Comparison of ENCODE assay signal across 9 mouse cellular contexts in genomic region chr9:45370616-45371336, GRCm38 (mm10). TPM values are rescaled to one million over a fixed set of nuclear protein-coding genes. Genes with fewer than 3 reads are reported as not detected.
DNase-seq lines count a peak whose midpoint lies in the region; ATAC-seq and TF ChIP-seq lines count a peak whose summit lies in the region.
"Had no signal": no experiment of that assay in that cellular context is flagged by ENCODE, and none has a peak within 500 bp of the region (broad histone marks: within the 10 kb centered on the region; RNA-seq: fewer than 3 reads in every experiment).

No protein-coding gene starts in this region.

- 0 out of 2 replicates have a peak, but pooled peaks have one; percentile 27 for ATAC-seq in embryonic facial prominence, embryonic 14.5 days (ENCODE audit: low read depth)
- ATAC-seq in hindbrain, embryonic 16.5 days, result peak; percentile 25
- ATAC-seq in midbrain, postnatal 0 days (ENCODE audit: low FRiP score), result peak; percentile 21; the same call in 1 of the 2 replicates

- WGBS in embryonic facial prominence, embryonic 14.5 days, result 2% methylated on average over 25 of the region's 25 CpGs
- under 1% methylated on average over 25 of the region's 25 CpGs for WGBS in hindbrain, embryonic 16.5 days
- 2% methylated on average over 25 of the region's 25 CpGs for WGBS in midbrain, postnatal 0 days

- peak overlapping the region; percentile 67 for H3K4me3 ChIP-seq in layer of hippocampus, adult 2 months
- peak overlapping the region; percentile 66 for H3K4me3 ChIP-seq in embryonic facial prominence, embryonic 14.5 days (ENCODE audit: low read depth, low read length)
- H3K4me3 ChIP-seq in hindbrain, embryonic 16.5 days (ENCODE audit: low read length), result peak overlapping the region; percentile 78
- peak overlapping the region; percentile 76 for H3K4me3 ChIP-seq in midbrain, postnatal 0 days (ENCODE audit: low read depth, low read length)

- peak overlapping the region; percentile 74 for H3K9ac ChIP-seq in embryonic facial prominence, embryonic 14.5 days (ENCODE audit: low read depth, low read length)
- peak overlapping the region; percentile 85 for H3K9ac ChIP-seq in hindbrain, embryonic 16.5 days (ENCODE audit: low read depth, low read length)
- peak overlapping the region; percentile 86 for H3K9ac ChIP-seq in midbrain, postnatal 0 days (replicated peaks; ENCODE audit: low read length, poor library complexity, severe bottlenecking)

- H3K9me3 ChIP-seq in embryonic facial prominence, embryonic 14.5 days (ENCODE audit: control insufficient read depth, low read length), result no peaks in the 10 kb centered on the region
- H3K9me3 ChIP-seq in hindbrain, embryonic 16.5 days (ENCODE audit: control insufficient read depth, low read length), result no peaks in the 10 kb centered on the region
- H3K9me3 ChIP-seq in midbrain, postnatal 0 days (ENCODE audit: low read length), result no peaks in the 10 kb centered on the region

- peak overlapping the region; percentile 90 for H3K4me2 ChIP-seq in embryonic facial prominence, embryonic 14.5 days (ENCODE audit: low read depth, low read length)
- H3K4me2 ChIP-seq in hindbrain, embryonic 16.5 days (ENCODE audit: low read length), result peak overlapping the region; percentile 84
- peak overlapping the region; percentile 58 for H3K4me2 ChIP-seq in midbrain, postnatal 0 days (ENCODE audit: low read depth, low read length, poor library complexity, severe bottlenecking)

- no peak for TF ChIP-seq CTCF in layer of hippocampus, adult 2 months (conservative IDR thresholded peaks at IDR 0.05)
- TF ChIP-seq CTCF in midbrain, postnatal 0 days (IDR thresholded peaks at IDR 0.05), result no peak

- DNase-seq in layer of hippocampus, adult 2 months (ENCODE audit: low spot score in 2 of 2), result no peak
- no peak for DNase-seq in layer of hippocampus, postnatal 25 days (ENCODE audit: extremely low spot score in 1 of 2, low spot score in 1 of 2)
- DNase-seq in embryonic facial prominence, embryonic 14.5 days (ENCODE audit: low spot score), result no peak
- peak; percentile 26 for DNase-seq in midbrain, postnatal 0 days (ENCODE audit: low spot score)
- DNase-seq in urinary bladder, postnatal 4 days (ENCODE audit: low spot score in 2 of 2), result no peak
- no peak for DNase-seq in left cerebral cortex, adult 11 months (ENCODE audit: low spot score)
- no peak for DNase-seq in urinary bladder, adult 2 months (ENCODE audit: low spot score)

- H3K27ac ChIP-seq in layer of hippocampus, adult 2 months, result peak overlapping the region; percentile 67
- H3K27ac ChIP-seq in embryonic facial prominence, embryonic 14.5 days (replicated peaks; ENCODE audit: low read depth, low read length), result peak overlapping the region; percentile 52; the same call in 1 of the 2 replicates
- peak overlapping the region; percentile 88 for H3K27ac ChIP-seq in hindbrain, embryonic 16.5 days (ENCODE audit: low read depth, low read length)
- peak overlapping the region; percentile 89 for H3K27ac ChIP-seq in midbrain, postnatal 0 days (ENCODE audit: low read depth, low read length)

- H3K4me1 ChIP-seq in embryonic facial prominence, embryonic 14.5 days (ENCODE audit: control insufficient read depth, insufficient read depth, low read length), result peaks cover 7% of the 10 kb centered on the region; the same call in 1 of the 2 replicates
- peaks cover 23% of the 10 kb centered on the region for H3K4me1 ChIP-seq in hindbrain, embryonic 16.5 days (ENCODE audit: control insufficient read depth, insufficient read depth, low read depth, low read length)
- H3K4me1 ChIP-seq in midbrain, postnatal 0 days (ENCODE audit: insufficient read depth, low read length), result peaks cover 7% of the 10 kb centered on the region

- H3K27me3 ChIP-seq in embryonic facial prominence, embryonic 14.5 days (replicated peaks; ENCODE audit: control insufficient read depth, insufficient read depth, low read length), result no peaks in the 10 kb centered on the region
- H3K27me3 ChIP-seq in hindbrain, embryonic 16.5 days (replicated peaks; ENCODE audit: control insufficient read depth, insufficient read depth, low read length), result no peaks in the 10 kb centered on the region
- no peaks in the 10 kb centered on the region for H3K27me3 ChIP-seq in midbrain, postnatal 0 days (ENCODE audit: insufficient read depth, low read length)

- H3K36me3 ChIP-seq in embryonic facial prominence, embryonic 14.5 days (ENCODE audit: control insufficient read depth, insufficient read depth, low read length), result no peaks in the 10 kb centered on the region
- no peaks in the 10 kb centered on the region for H3K36me3 ChIP-seq in hindbrain, embryonic 16.5 days (ENCODE audit: control insufficient read depth, insufficient read depth, low read length)
- peaks cover 5% of the 10 kb centered on the region; the same call in 1 of the 2 replicates for H3K36me3 ChIP-seq in midbrain, postnatal 0 days (ENCODE audit: insufficient read depth, low read length)

RNA-seq across cellular contexts. Expression of gene Fxyd6, which starts 0.8 kb away (rescaled TPM):
- total RNA-seq in layer of hippocampus, adult 2 months (2021), result 10 to 100 TPM; 81.6 to 83.4 TPM
- 100 to 1,000 TPM in 1 of 2 experiments, 10 to 100 TPM in 1; 82.2 to 112 TPM for total RNA-seq in layer of hippocampus, postnatal 25 days (2021)
- 56.9 and 71.4 TPM in 2 replicates for polyA plus RNA-seq in embryonic facial prominence, embryonic 14.5 days (2014; fragmentation: Nextera tagmentation; extraction: Ambion mirVana)
- polyA plus RNA-seq in hindbrain, embryonic 16.5 days (2015; fragmentation: Nextera tagmentation; extraction: Ambion mirVana), result 679 and 766 TPM in 2 replicates
- 482 and 524 TPM in 2 replicates for total RNA-seq in midbrain, postnatal 0 days (2014; rRNA removed)
- 944 and 984 TPM in 2 replicates for polyA plus RNA-seq in midbrain, postnatal 0 days (2015; fragmentation: Nextera tagmentation; extraction: Ambion mirVana)
- 36.8 and 40.3 TPM in 2 replicates for polyA plus RNA-seq in urinary bladder, adult 2 months (2012; rRNA removed)
- total RNA-seq: hematopoietic stem cell, adult 5-6 weeks had no signal

RNA-seq across cellular contexts. Expression of gene Fxyd2, which starts 28.7 kb away (rescaled TPM):
- 10 to 100 TPM; 10.2 to 10.9 TPM for total RNA-seq in layer of hippocampus, adult 2 months (2021)
- total RNA-seq in layer of hippocampus, postnatal 25 days (2021), result 10 to 100 TPM in 1 of 2 experiments, 1 to 10 TPM in 1; 8.3 to 10.6 TPM
- polyA plus RNA-seq in embryonic facial prominence, embryonic 14.5 days (2014; fragmentation: Nextera tagmentation; extraction: Ambion mirVana), result 5.3 and 5.4 TPM in 2 replicates
- polyA plus RNA-seq in hindbrain, embryonic 16.5 days (2015; fragmentation: Nextera tagmentation; extraction: Ambion mirVana), result 11.7 and 15.7 TPM in 2 replicates
- total RNA-seq in midbrain, postnatal 0 days (2014; rRNA removed), result 36.9 and 40.8 TPM in 2 replicates
- 21.0 and 27.4 TPM in 2 replicates for polyA plus RNA-seq in midbrain, postnatal 0 days (2015; fragmentation: Nextera tagmentation; extraction: Ambion mirVana)
- 10.5 and 16.5 TPM in 2 replicates for polyA plus RNA-seq in urinary bladder, adult 2 months (2012; rRNA removed)
- total RNA-seq: hematopoietic stem cell, adult 5-6 weeks had no signal

RNA-seq across cellular contexts. Expression of gene Tmprss13, which starts 51.9 kb away (rescaled TPM):
- not detected for total RNA-seq in layer of hippocampus, adult 2 months (2021)
- total RNA-seq in layer of hippocampus, postnatal 25 days (2021), result not detected
- polyA plus RNA-seq in embryonic facial prominence, embryonic 14.5 days (2014; fragmentation: Nextera tagmentation; extraction: Ambion mirVana), result 2.6 and 3.3 TPM in 2 replicates
- 0.06 TPM in 1 of 2 replicates, not detected in the other for polyA plus RNA-seq in hindbrain, embryonic 16.5 days (2015; fragmentation: Nextera tagmentation; extraction: Ambion mirVana)
- total RNA-seq in midbrain, postnatal 0 days (2014; rRNA removed), result 0.05 TPM in 1 of 2 replicates, not detected in the other
- not detected in 2 replicates for polyA plus RNA-seq in midbrain, postnatal 0 days (2015; fragmentation: Nextera tagmentation; extraction: Ambion mirVana)
- 35.2 and 36.0 TPM in 2 replicates for polyA plus RNA-seq in urinary bladder, adult 2 months (2012; rRNA removed)
- total RNA-seq: hematopoietic stem cell, adult 5-6 weeks had no signal

RNA-seq across cellular contexts. Expression of gene Dscaml1, which starts 55.7 kb away (rescaled TPM):
- 100 to 1,000 TPM in 1 of 2 experiments, 10 to 100 TPM in 1; 95.8 to 102 TPM for total RNA-seq in layer of hippocampus, adult 2 months (2021)
- 10 to 100 TPM; 74.4 to 96.5 TPM for total RNA-seq in layer of hippocampus, postnatal 25 days (2021)
- polyA plus RNA-seq in embryonic facial prominence, embryonic 14.5 days (2014; fragmentation: Nextera tagmentation; extraction: Ambion mirVana), result 0.86 and 1.1 TPM in 2 replicates
- polyA plus RNA-seq in hindbrain, embryonic 16.5 days (2015; fragmentation: Nextera tagmentation; extraction: Ambion mirVana), result 10.8 and 17.7 TPM in 2 replicates
- total RNA-seq in midbrain, postnatal 0 days (2014; rRNA removed), result 39.1 and 42.1 TPM in 2 replicates
- 14.4 and 14.6 TPM in 2 replicates for polyA plus RNA-seq in midbrain, postnatal 0 days (2015; fragmentation: Nextera tagmentation; extraction: Ambion mirVana)
- 0.07 and 0.13 TPM in 2 replicates for polyA plus RNA-seq in urinary bladder, adult 2 months (2012; rRNA removed)
- total RNA-seq: hematopoietic stem cell, adult 5-6 weeks had no signal
